Mouse (Mus musculus): ENCODE results near the gene Bnc2. TPM values are rescaled to one million over a fixed set of nuclear protein-coding genes. Genes with fewer than 3 reads are reported as not detected.

Gene Bnc2
- polyA plus RNA-seq, 1 experiment from 2014 or later: 19.4 TPM

Other genes starting within 250 kb of the Bnc2 start
- gene Cntln, start 209.0 kb upstream of the Bnc2 start, polyA plus RNA-seq (2015; fragmentation: Nextera tagmentation; extraction: Ambion mirVana): 6.3 TPM in 2 replicates